In the genomic region with DNA sequence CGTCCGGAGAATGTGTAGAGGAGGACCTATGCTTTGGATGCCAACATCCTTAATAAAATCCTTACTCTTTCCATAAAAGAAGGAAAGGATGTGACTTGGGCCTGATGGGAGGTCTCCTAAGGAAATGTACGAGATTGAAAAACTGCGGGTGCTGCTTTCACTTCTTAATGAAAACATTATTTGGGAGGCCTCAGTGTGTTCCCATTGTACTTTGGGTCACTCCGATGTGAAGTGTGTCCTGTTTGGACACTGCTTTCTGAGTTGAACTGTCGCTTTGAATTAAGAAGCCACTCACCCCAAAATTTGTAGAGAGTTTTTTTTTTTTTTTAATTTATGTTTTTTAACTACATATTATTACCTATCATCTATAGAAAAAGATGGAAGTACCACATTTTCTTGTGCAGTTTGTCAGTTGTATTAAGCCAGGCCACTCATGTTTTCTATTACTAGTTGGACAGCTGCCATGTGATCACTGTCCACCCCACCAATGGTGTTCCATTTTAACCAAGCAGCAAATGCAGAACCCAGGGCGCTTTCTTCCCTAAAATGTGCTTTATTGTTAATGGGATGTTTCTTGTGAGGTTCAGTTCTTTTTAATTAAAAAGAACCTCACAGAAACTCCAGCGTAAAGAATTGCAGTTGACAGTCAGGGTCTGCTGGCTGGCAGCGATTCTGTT, we compare ENCODE assay signal across 8 mouse cellular contexts. TPM values are rescaled to one million over a fixed set of nuclear protein-coding genes. Genes with fewer than 3 reads are reported as not detected.
DNase-seq lines count a peak whose midpoint lies in the region; ATAC-seq lines count a peak whose summit lies in the region.

No protein-coding gene starts in this region.

- H3K27me3 ChIP-seq in lung, embryonic 15.5 days: no peaks in the 10 kb centered on the region
- H3K27me3 ChIP-seq in embryonic facial prominence, embryonic 13.5 days: no peaks in the 10 kb centered on the region
- no peaks in the 10 kb centered on the region for H3K27me3 ChIP-seq in intestine, embryonic 14.5 days (replicated peaks; ENCODE audit: control insufficient read depth, insufficient read depth, low read length)
- no peaks in the 10 kb centered on the region for H3K27me3 ChIP-seq in midbrain, embryonic 15.5 days (replicated peaks)

- no peak for DNase-seq in lung, postnatal 10 days
- no peak for DNase-seq in intestine, embryonic 14.5 days (ENCODE audit: low spot score)
- no peak for DNase-seq in urinary bladder, adult 18-20 months (ENCODE audit: low spot score in 2 of 2)
- no peak for DNase-seq in cerebellum, adult 8-10 months

- no peak for ATAC-seq in lung, embryonic 15.5 days (ENCODE audit: borderline replicate concordance, extremely low read depth, low FRiP score, low TSS enrichment)
- no peak for ATAC-seq in embryonic facial prominence, embryonic 13.5 days (ENCODE audit: insufficient number of reproducible peaks, insufficient read depth, low FRiP score, low TSS enrichment, low read depth)
- ATAC-seq in intestine, embryonic 14.5 days (replicated peaks; ENCODE audit: low FRiP score, low TSS enrichment, low read depth): no peak
- ATAC-seq in midbrain, embryonic 15.5 days (replicated peaks): no peak; the same call in 1 of the 2 replicates
- ATAC-seq in inflammation-experienced regulatory T-cells, adult 6 months: no peak

- peak overlapping the region; percentile 57 for H3K4me2 ChIP-seq in lung, embryonic 15.5 days
- peak overlapping the region; percentile 58 for H3K4me2 ChIP-seq in embryonic facial prominence, embryonic 13.5 days
- H3K4me2 ChIP-seq in intestine, embryonic 14.5 days (ENCODE audit: low read length): peak overlapping the region; percentile 59
- peak overlapping the region; percentile 55 for H3K4me2 ChIP-seq in midbrain, embryonic 15.5 days

- H3K27ac ChIP-seq in lung, embryonic 15.5 days: peak overlapping the region; percentile 70
- H3K27ac ChIP-seq in embryonic facial prominence, embryonic 13.5 days: peak overlapping the region; percentile 78
- H3K27ac ChIP-seq in intestine, embryonic 14.5 days (ENCODE audit: low read depth): peak overlapping the region; percentile 43; the same call in 1 of the 2 replicates
- H3K27ac ChIP-seq in midbrain, embryonic 15.5 days: peak overlapping the region; percentile 80

- no peaks in the 10 kb centered on the region for H3K9me3 ChIP-seq in lung, embryonic 15.5 days
- peaks cover 3% of the 10 kb centered on the region; the same call in 1 of the 2 replicates for H3K9me3 ChIP-seq in embryonic facial prominence, embryonic 13.5 days
- H3K9me3 ChIP-seq in intestine, embryonic 14.5 days (ENCODE audit: control insufficient read depth, low read length): no peaks in the 10 kb centered on the region
- no peaks in the 10 kb centered on the region for H3K9me3 ChIP-seq in midbrain, embryonic 15.5 days

- peaks cover 10% of the 10 kb centered on the region for H3K4me1 ChIP-seq in lung, embryonic 15.5 days
- peaks cover 3% of the 10 kb centered on the region; the same call in 1 of the 2 replicates for H3K4me1 ChIP-seq in embryonic facial prominence, embryonic 13.5 days
- peaks cover 6% of the 10 kb centered on the region; the same call in 1 of the 2 replicates for H3K4me1 ChIP-seq in intestine, embryonic 14.5 days (replicated peaks; ENCODE audit: control insufficient read depth, insufficient read depth, low read length)
- peaks cover 3% of the 10 kb centered on the region for H3K4me1 ChIP-seq in midbrain, embryonic 15.5 days

- H3K4me3 ChIP-seq in lung, embryonic 15.5 days: peak overlapping the region; percentile 58
- peak overlapping the region; percentile 64 for H3K4me3 ChIP-seq in embryonic facial prominence, embryonic 13.5 days
- H3K4me3 ChIP-seq in intestine, embryonic 14.5 days (ENCODE audit: low read depth, low read length): peak overlapping the region; percentile 48
- H3K4me3 ChIP-seq in midbrain, embryonic 15.5 days: peak overlapping the region; percentile 59

- H3K36me3 ChIP-seq in lung, embryonic 15.5 days: no peaks in the 10 kb centered on the region
- peaks cover 10% of the 10 kb centered on the region for H3K36me3 ChIP-seq in embryonic facial prominence, embryonic 13.5 days
- no peaks in the 10 kb centered on the region for H3K36me3 ChIP-seq in intestine, embryonic 14.5 days (ENCODE audit: control insufficient read depth, insufficient read depth, low read length)
- no peaks in the 10 kb centered on the region for H3K36me3 ChIP-seq in midbrain, embryonic 15.5 days (replicated peaks)

- peak overlapping the region; percentile 53 for H3K9ac ChIP-seq in lung, embryonic 15.5 days
- H3K9ac ChIP-seq in embryonic facial prominence, embryonic 13.5 days: peak overlapping the region; percentile 73
- H3K9ac ChIP-seq in intestine, embryonic 14.5 days (ENCODE audit: low read length): peak overlapping the region; percentile 45
- peak overlapping the region; percentile 57 for H3K9ac ChIP-seq in midbrain, embryonic 15.5 days

- 21% methylated on average over 9 of the region's 9 CpGs for WGBS in lung, embryonic 15.5 days
- 11% methylated on average over 9 of the region's 9 CpGs for WGBS in embryonic facial prominence, embryonic 13.5 days
- WGBS in intestine, embryonic 14.5 days: 29% methylated on average over 9 of the region's 9 CpGs
- WGBS in midbrain, embryonic 15.5 days: 12% methylated on average over 9 of the region's 9 CpGs

RNA-seq across cellular contexts. Expression of gene Brdt, which starts 29.2 kb away (rescaled TPM):
- 1.4 and 2.1 TPM in 2 replicates for polyA plus RNA-seq in lung, embryonic 15.5 days (2015; fragmentation: Nextera tagmentation; extraction: Ambion mirVana)
- 6.6 and 6.9 TPM in 2 replicates for polyA plus RNA-seq in embryonic facial prominence, embryonic 13.5 days (2015; fragmentation: Nextera tagmentation; extraction: Ambion mirVana)
- polyA plus RNA-seq in intestine, embryonic 14.5 days (2014; fragmentation: Nextera tagmentation; extraction: Ambion mirVana): 1.6 and 1.7 TPM in 2 replicates
- polyA plus RNA-seq in midbrain, embryonic 15.5 days (2015; fragmentation: Nextera tagmentation; extraction: Ambion mirVana): 2.2 and 2.3 TPM in 2 replicates
- polyA plus RNA-seq in inflammation-experienced regulatory T-cells, adult 6 months (2017; shearing (Covaris generic)): under 1 TPM in 1 of 3 experiments, not detected in 2; 0.62 TPM

RNA-seq across cellular contexts. Expression of gene Ephx4, which starts 42.3 kb away (rescaled TPM):
- 2.5 TPM in 2 replicates for polyA plus RNA-seq in lung, embryonic 15.5 days (2015; fragmentation: Nextera tagmentation; extraction: Ambion mirVana)
- polyA plus RNA-seq in embryonic facial prominence, embryonic 13.5 days (2015; fragmentation: Nextera tagmentation; extraction: Ambion mirVana): 1.2 TPM in 2 replicates
- 0.55 and 0.93 TPM in 2 replicates for polyA plus RNA-seq in intestine, embryonic 14.5 days (2014; fragmentation: Nextera tagmentation; extraction: Ambion mirVana)
- 1.6 and 2.2 TPM in 2 replicates for polyA plus RNA-seq in midbrain, embryonic 15.5 days (2015; fragmentation: Nextera tagmentation; extraction: Ambion mirVana)
- under 1 TPM in 2 of 3 experiments, not detected in 1; 0.78 to 0.87 TPM for polyA plus RNA-seq in inflammation-experienced regulatory T-cells, adult 6 months (2017; shearing (Covaris generic))
